ENCODE assay signal across 8 mouse cellular contexts in the genomic region with DNA sequence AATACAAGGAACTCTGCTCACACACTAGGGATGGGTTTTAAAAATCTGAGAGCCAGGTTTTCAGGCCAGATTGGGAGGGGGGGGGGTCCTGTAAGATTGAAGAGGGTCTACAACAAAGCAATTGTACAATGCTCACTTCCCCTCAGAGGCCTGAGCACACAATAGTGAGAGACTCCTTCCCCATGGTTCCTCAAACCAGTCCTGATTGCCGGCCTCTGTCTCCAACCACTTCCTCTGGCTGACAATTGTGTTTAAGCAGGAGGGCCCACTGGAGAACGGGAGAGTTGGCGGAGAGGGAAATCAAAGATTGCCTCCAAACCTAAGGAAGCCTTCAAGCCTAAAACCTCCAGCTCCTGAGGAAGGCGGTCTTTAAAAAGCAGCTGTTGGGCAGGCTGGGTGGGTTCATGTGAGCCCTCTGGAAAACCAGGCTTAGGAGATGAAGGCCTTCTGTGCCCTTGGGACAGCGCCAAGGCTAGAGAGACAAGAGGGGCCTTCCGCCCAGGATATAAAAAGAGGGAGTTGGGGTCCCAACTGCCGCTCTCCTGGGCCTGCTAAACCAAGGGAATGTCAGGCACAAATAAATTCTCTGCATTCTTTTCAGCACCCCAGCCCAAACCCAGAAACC. TPM values are rescaled to one million over a fixed set of nuclear protein-coding genes. Genes with fewer than 3 reads are reported as not detected.
DNase-seq lines count a peak whose midpoint lies in the region; ATAC-seq lines count a peak whose summit lies in the region.

No protein-coding gene starts in this region.

- no peaks in the 10 kb centered on the region for H3K9me3 ChIP-seq in hindbrain, embryonic 12.5 days (replicated peaks)

- H3K27me3 ChIP-seq in hindbrain, embryonic 12.5 days = no peaks in the 10 kb centered on the region

- peak overlapping the region; percentile 88 for H3K4me3 ChIP-seq in hindbrain, embryonic 12.5 days

- peak overlapping the region; percentile 87 for H3K27ac ChIP-seq in hindbrain, embryonic 12.5 days

- H3K4me2 ChIP-seq in hindbrain, embryonic 12.5 days (replicated peaks) = peak overlapping the region; percentile 80

- peaks cover 45% of the 10 kb centered on the region for H3K4me1 ChIP-seq in hindbrain, embryonic 12.5 days

- no peaks in the 10 kb centered on the region; the same call in 1 of the 2 replicates for H3K36me3 ChIP-seq in hindbrain, embryonic 12.5 days

- peak; percentile 63 for ATAC-seq in common myeloid progenitor, adult 5-6 weeks (replicated peaks; ENCODE audit: low read depth, poor library complexity, severe bottlenecking)
- ATAC-seq in hindbrain, embryonic 12.5 days (ENCODE audit: low FRiP score) = peak; percentile 6; the same call in 1 of the 2 replicates
- peak; percentile 64 for ATAC-seq in megakaryocyte, adult 5-6 weeks (ENCODE audit: poor library complexity, severe bottlenecking)

- 18% methylated on average over 7 of the region's 7 CpGs for WGBS in hindbrain, embryonic 12.5 days

- peak overlapping the region; percentile 82 for H3K9ac ChIP-seq in hindbrain, embryonic 12.5 days

- peak; percentile 39 to 51 for DNase-seq in kidney, postnatal 4 days
- DNase-seq in kidney, adult 9 months = no peak
- DNase-seq in urinary bladder, adult 2 months (ENCODE audit: low spot score) = no peak
- DNase-seq in ovary, postnatal 10 days (ENCODE audit: low spot score) = no peak
- no peak for DNase-seq in spleen, postnatal 36 days (ENCODE audit: low spot score in 2 of 2)

RNA-seq across cellular contexts. Expression of gene Nckap5l, which starts 1.1 kb away (rescaled TPM):
- 0.78 and 6.7 TPM in 2 replicates for total RNA-seq in common myeloid progenitor, adult 5-6 weeks (2017)
- polyA plus RNA-seq in hindbrain, embryonic 12.5 days (2016; fragmentation: Nextera tagmentation; extraction: Ambion mirVana) = 14.9 and 16.1 TPM in 2 replicates
- 0.84 and 4.0 TPM in 2 replicates for total RNA-seq in megakaryocyte, adult 5-6 weeks (2015)
- 0.73 TPM in 1 of 2 replicates, not detected in the other for total RNA-seq in megakaryocyte, adult 5-6 weeks (2017)
- 3.3 and 5.0 TPM in 2 replicates for polyA plus RNA-seq in urinary bladder, adult 2 months (2012; rRNA removed)

RNA-seq across cellular contexts. Expression of gene Bcdin3d, which starts 18.1 kb away (rescaled TPM):
- 4.9 and 5.4 TPM in 2 replicates for total RNA-seq in common myeloid progenitor, adult 5-6 weeks (2017)
- polyA plus RNA-seq in hindbrain, embryonic 12.5 days (2016; fragmentation: Nextera tagmentation; extraction: Ambion mirVana) = 18.9 TPM in 2 replicates
- total RNA-seq in megakaryocyte, adult 5-6 weeks (2015) = 8.2 and 9.8 TPM in 2 replicates
- total RNA-seq in megakaryocyte, adult 5-6 weeks (2017) = 3.6 and 4.6 TPM in 2 replicates
- polyA plus RNA-seq in urinary bladder, adult 2 months (2012; rRNA removed) = 5.7 and 5.9 TPM in 2 replicates

Comparison
In these comparisons a context has a peak if more than half of its experiments do, and no peak if none do; other contexts are left out.
1. DNase-seq: peak in kidney, postnatal 4 days (2 of 2); none in kidney, adult 9 months (single experiment), urinary bladder, adult 2 months (single experiment), ovary, postnatal 10 days (single experiment) and spleen, postnatal 36 days (0 of 2).
2. ATAC-seq: peak in every context shown above with its lines; median percentile 64 in megakaryocyte, adult 5-6 weeks; 63 in common myeloid progenitor, adult 5-6 weeks; 6 in hindbrain, embryonic 12.5 days.